Mouse (Mus musculus): ENCODE data around the gene Kctd15. TPM values are rescaled to one million over a fixed set of nuclear protein-coding genes. Genes with fewer than 3 reads are reported as not detected.
A peak's percentile ranks its signal among the peaks of the same experiment; 100 is the strongest.

Kctd15 gene
- polyA plus RNA-seq, 1 experiment from 2014 or later, result 7.4 TPM

DNA sequence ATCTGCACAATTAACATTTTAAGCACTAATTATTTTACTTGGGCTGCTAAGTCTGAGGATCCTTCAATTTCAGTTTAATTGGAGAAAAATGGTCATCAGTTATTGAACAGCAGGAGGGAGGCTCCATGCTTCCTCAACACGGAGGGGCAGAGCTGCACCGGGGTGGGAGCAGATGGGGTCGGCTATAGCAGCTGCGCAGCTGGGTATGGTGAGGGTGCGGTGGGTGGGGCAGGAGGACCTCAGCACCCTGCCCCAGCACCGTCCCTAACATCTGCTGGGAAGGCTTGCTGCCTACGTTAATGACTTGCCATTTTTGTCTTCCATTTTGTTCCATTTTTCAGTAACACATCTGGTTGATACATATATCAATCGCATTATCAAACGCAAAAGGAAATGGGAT, 39.6 kb upstream of the Kctd15 start:
- no peaks in the 10 kb centered on the region for H3K27me3 ChIP-seq (replicated peaks; ENCODE audit: insufficient read depth, low read length)
- H3K4me1 ChIP-seq (ENCODE audit: insufficient read depth, low read depth, low read length), result no peaks in the 10 kb centered on the region
- no peak for TF ChIP-seq CTCF (IDR thresholded peaks at IDR 0.05)
- TF ChIP-seq EP300 (IDR thresholded peaks at IDR 0.05), result no peak
- ATAC-seq (no peak), DNase-seq (ENCODE audit: low spot score) (no peak)
- no peak overlapping the region for H3K4me2 ChIP-seq (replicated peaks; ENCODE audit: low read depth, low read length)
- H3K36me3 ChIP-seq (ENCODE audit: insufficient read depth, low read length), result no peaks in the 10 kb centered on the region
- H3K27ac ChIP-seq (ENCODE audit: low read length), result no peak overlapping the region
- no peak overlapping the region for H3K4me3 ChIP-seq (ENCODE audit: low read depth, low read length)
- WGBS, result 76% methylated on average over 9 of the region's 9 CpGs
- H3K9me3 ChIP-seq (ENCODE audit: low read length), result no peaks in the 10 kb centered on the region
- H3K9ac ChIP-seq (replicated peaks; ENCODE audit: low read depth), result no peak overlapping the region

DNA sequence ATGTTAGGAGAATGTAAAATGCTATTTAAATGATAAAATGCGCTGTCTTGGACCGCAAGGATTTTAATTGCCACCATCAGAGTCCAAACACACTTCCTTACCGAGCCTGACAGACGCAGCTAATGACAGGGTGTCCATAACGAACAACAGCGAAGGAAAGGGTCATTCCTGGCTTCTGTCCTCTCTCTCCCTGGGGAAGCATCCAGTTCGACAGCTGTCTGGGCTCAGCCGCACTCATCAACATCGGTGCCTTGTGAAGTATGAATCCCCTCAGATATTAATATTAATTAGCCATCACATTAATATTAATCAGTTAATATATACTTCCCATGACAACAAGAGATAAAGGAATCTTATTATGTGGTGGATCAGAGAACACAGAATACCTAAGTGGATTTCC, 38.4 kb upstream of the Kctd15 start:
- WGBS, result 51% methylated on average over 9 of the region's 9 CpGs
- Histone ChIP-seq H3K9ac (replicated peaks; ENCODE audit: low read depth) (no peak overlapping the region), H3K27me3 (replicated peaks; ENCODE audit: insufficient read depth, low read length) (no peaks in the 10 kb centered on the region), H3K4me3 (ENCODE audit: low read depth, low read length) (no peak overlapping the region), H3K4me2 (replicated peaks; ENCODE audit: low read depth, low read length) (no peak overlapping the region), H3K36me3 (ENCODE audit: insufficient read depth, low read length) (no peaks in the 10 kb centered on the region), H3K27ac (ENCODE audit: low read length) (no peak overlapping the region), H3K4me1 (ENCODE audit: insufficient read depth, low read depth, low read length) (no peaks in the 10 kb centered on the region), H3K9me3 (ENCODE audit: low read length) (no peaks in the 10 kb centered on the region)
- TF ChIP-seq EP300 (IDR thresholded peaks at IDR 0.05) (peak; percentile 61; the same call in 1 of the 2 replicates), CTCF (IDR thresholded peaks at IDR 0.05) (no peak)
- DNase-seq (ENCODE audit: low spot score) (peak; percentile 82), ATAC-seq (peak; percentile 83)

DNA sequence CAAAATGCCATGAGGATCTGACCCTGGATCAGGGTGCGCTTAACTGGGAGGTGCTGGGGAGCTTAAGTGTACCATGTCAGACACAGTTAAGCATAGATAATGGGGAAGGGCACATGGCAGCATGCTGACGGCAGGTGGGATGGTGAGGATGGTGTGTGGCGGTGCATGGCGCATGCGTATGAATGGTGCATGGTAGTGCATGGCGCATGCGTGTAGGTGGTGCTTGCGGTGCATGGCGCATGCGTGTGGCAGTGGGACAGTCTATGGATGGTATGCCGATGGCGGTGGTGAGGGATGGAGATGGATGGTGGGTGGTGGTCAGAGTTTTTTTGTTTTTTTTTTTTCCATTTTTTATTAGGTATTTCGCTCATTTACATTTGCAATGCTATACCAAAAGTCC, 37.4 kb upstream of the Kctd15 start:
- 95% methylated on average over 13 of the region's 13 CpGs for WGBS
- no peak for TF ChIP-seq CTCF (IDR thresholded peaks at IDR 0.05)

DNA sequence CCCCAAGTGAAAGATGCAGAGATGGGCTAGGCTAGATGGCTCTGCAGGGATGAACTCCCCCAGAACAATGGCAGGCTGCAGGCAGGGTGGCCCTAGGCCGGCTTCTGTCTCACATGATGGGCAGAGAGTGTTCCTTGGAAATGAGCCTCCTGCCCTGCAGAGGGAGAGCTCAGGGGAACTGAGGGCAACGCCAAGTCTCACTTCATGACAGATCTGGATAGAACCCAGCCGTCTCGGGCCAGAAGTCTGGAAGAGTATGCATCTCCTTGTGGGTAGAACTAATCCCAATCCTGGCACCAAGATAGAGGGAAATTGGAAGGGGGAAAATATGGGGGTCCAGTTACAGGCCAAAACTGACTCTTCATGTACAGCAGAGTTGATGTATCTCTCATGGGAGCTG, 36.5 kb upstream of the Kctd15 start:
- Histone ChIP-seq H3K36me3 (ENCODE audit: insufficient read depth, low read length) (no peaks in the 10 kb centered on the region), H3K9me3 (ENCODE audit: low read length) (no peaks in the 10 kb centered on the region), H3K27ac (ENCODE audit: low read length) (no peak overlapping the region), H3K9ac (replicated peaks; ENCODE audit: low read depth) (no peak overlapping the region), H3K4me2 (replicated peaks; ENCODE audit: low read depth, low read length) (no peak overlapping the region), H3K27me3 (replicated peaks; ENCODE audit: insufficient read depth, low read length) (no peaks in the 10 kb centered on the region), H3K4me3 (ENCODE audit: low read depth, low read length) (no peak overlapping the region), H3K4me1 (ENCODE audit: insufficient read depth, low read depth, low read length) (no peaks in the 10 kb centered on the region)
- TF ChIP-seq EP300 (IDR thresholded peaks at IDR 0.05) (no peak), CTCF (IDR thresholded peaks at IDR 0.05) (no peak)
- WGBS, result 58% methylated on average over 4 of the region's 4 CpGs
- DNase-seq (ENCODE audit: low spot score) (no peak), ATAC-seq (no peak)

More for the DNA sequence above, 37.4 kb upstream of the Kctd15 start:
- Histone ChIP-seq H3K36me3 (ENCODE audit: insufficient read depth, low read length) (no peaks in the 10 kb centered on the region), H3K9me3 (ENCODE audit: low read length) (no peaks in the 10 kb centered on the region), H3K9ac (replicated peaks; ENCODE audit: low read depth) (no peak overlapping the region), H3K27me3 (replicated peaks; ENCODE audit: insufficient read depth, low read length) (no peaks in the 10 kb centered on the region), H3K4me1 (ENCODE audit: insufficient read depth, low read depth, low read length) (no peaks in the 10 kb centered on the region), H3K4me3 (ENCODE audit: low read depth, low read length) (no peak overlapping the region), H3K27ac (ENCODE audit: low read length) (no peak overlapping the region), H3K4me2 (replicated peaks; ENCODE audit: low read depth, low read length) (no peak overlapping the region)
- DNase-seq (ENCODE audit: low spot score), result no peak
- ATAC-seq, result no peak

DNA sequence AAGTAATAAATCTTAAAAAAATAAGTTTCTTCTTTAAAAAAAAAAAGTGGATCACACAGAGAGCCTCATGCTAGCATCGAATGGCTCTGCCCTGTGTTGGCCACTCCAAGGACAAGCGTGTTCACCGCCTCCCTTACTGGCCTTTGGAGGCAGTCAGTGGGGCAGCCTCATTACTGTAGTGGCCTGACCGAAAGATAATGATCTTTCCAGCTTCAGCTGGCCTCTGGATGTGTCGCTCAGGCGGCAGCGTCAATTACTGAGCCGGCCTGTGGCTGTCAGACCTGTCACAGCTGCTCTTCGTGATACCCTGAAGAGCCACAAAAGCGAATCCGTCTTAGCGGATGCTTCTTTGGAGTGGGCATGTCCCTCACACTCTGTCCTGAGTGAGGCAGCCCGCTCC, 33.6 kb upstream of the Kctd15 start:
- Histone ChIP-seq H3K9ac (replicated peaks; ENCODE audit: low read depth) (no peak overlapping the region), H3K4me3 (ENCODE audit: low read depth, low read length) (no peak overlapping the region), H3K4me2 (replicated peaks; ENCODE audit: low read depth, low read length) (no peak overlapping the region), H3K27ac (ENCODE audit: low read length) (no peak overlapping the region), H3K27me3 (replicated peaks; ENCODE audit: insufficient read depth, low read length) (0 out of 2 replicates have a peak, but pooled peaks cover 3% of the 10 kb centered on the region), H3K36me3 (ENCODE audit: insufficient read depth, low read length) (no peaks in the 10 kb centered on the region), H3K4me1 (ENCODE audit: insufficient read depth, low read depth, low read length) (no peaks in the 10 kb centered on the region), H3K9me3 (ENCODE audit: low read length) (no peaks in the 10 kb centered on the region)
- 44% methylated on average over 13 of the region's 13 CpGs for WGBS
- DNase-seq (ENCODE audit: low spot score) (no peak), ATAC-seq (no peak)
- TF ChIP-seq CTCF (IDR thresholded peaks at IDR 0.05) (no peak), EP300 (IDR thresholded peaks at IDR 0.05) (no peak)

DNA sequence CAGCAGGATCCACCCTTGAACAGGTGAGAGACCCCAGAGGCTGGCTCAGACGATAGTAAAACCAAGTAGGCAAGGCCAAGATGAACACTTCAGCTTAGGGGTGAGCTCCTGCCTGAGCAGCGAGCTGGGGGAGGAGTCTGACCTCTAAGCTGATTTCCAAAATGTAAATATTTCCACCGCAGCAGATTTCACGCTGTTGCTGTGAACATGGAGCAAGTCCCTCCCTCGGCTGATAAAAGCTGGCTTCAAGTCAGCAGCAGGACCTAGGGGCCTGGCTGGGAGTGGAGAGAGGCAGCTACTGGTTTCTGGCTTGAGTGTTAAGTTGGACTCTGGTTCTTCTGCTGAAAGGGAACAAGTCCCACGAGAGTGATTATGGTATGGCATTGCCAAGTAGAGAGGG, 32.5 kb upstream of the Kctd15 start:
- Histone ChIP-seq H3K4me3 (ENCODE audit: low read depth, low read length) (no peak overlapping the region), H3K4me2 (replicated peaks; ENCODE audit: low read depth, low read length) (no peak overlapping the region), H3K27ac (ENCODE audit: low read length) (no peak overlapping the region), H3K27me3 (replicated peaks; ENCODE audit: insufficient read depth, low read length) (0 out of 2 replicates have a peak, but pooled peaks cover 3% of the 10 kb centered on the region), H3K36me3 (ENCODE audit: insufficient read depth, low read length) (no peaks in the 10 kb centered on the region), H3K9ac (replicated peaks; ENCODE audit: low read depth) (no peak overlapping the region), H3K9me3 (ENCODE audit: low read length) (no peaks in the 10 kb centered on the region), H3K4me1 (ENCODE audit: insufficient read depth, low read depth, low read length) (no peaks in the 10 kb centered on the region)
- peak; percentile 36 for DNase-seq (ENCODE audit: low spot score)
- WGBS, result 7% methylated on average over 6 of the region's 6 CpGs
- TF ChIP-seq EP300 (IDR thresholded peaks at IDR 0.05), result no peak
- TF ChIP-seq CTCF (IDR thresholded peaks at IDR 0.05), result no peak
- 0 out of 2 replicates have a peak, but pooled peaks have one; percentile 31 for ATAC-seq

DNA sequence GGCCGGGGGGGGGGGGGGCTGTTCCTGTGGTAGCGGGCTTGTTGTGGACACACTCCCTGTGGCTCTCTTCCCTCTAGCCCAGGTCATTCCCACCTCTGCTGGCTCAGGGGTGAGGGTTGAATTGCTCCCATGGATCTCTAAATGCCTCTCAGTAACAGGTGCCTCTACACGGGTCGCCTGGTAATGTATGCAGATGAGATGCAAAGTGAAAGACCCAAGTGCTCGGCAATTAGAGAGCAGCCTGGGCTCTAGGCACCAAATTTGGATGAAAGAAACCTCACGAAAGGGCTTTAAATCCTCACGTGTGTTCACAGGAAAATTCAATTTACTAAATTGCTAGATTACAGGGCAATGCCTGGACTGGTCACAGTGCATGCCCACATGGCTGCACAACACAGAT, 29.3 kb upstream of the Kctd15 start:
- no peak for TF ChIP-seq EP300 (IDR thresholded peaks at IDR 0.05)
- TF ChIP-seq CTCF (IDR thresholded peaks at IDR 0.05), result no peak
- H3K27me3 ChIP-seq (replicated peaks; ENCODE audit: insufficient read depth, low read length), result 0 out of 2 replicates have a peak, but pooled peaks cover 3% of the 10 kb centered on the region
- WGBS, result 51% methylated on average over 7 of the region's 7 CpGs

More for the DNA sequence above, 29.3 kb upstream of the Kctd15 start:
- no peaks in the 10 kb centered on the region for H3K9me3 ChIP-seq (ENCODE audit: low read length)
- H3K9ac ChIP-seq (replicated peaks; ENCODE audit: low read depth), result no peak overlapping the region
- no peaks in the 10 kb centered on the region for H3K36me3 ChIP-seq (ENCODE audit: insufficient read depth, low read length)
- no peak overlapping the region for H3K4me2 ChIP-seq (replicated peaks; ENCODE audit: low read depth, low read length)
- ATAC-seq (no peak), DNase-seq (ENCODE audit: low spot score) (no peak)
- no peak overlapping the region for H3K4me3 ChIP-seq (ENCODE audit: low read depth, low read length)
- H3K27ac ChIP-seq (ENCODE audit: low read length), result no peak overlapping the region
- no peaks in the 10 kb centered on the region for H3K4me1 ChIP-seq (ENCODE audit: insufficient read depth, low read depth, low read length)

All from lung, postnatal 0 days (tissue).